In the genomic region with DNA sequence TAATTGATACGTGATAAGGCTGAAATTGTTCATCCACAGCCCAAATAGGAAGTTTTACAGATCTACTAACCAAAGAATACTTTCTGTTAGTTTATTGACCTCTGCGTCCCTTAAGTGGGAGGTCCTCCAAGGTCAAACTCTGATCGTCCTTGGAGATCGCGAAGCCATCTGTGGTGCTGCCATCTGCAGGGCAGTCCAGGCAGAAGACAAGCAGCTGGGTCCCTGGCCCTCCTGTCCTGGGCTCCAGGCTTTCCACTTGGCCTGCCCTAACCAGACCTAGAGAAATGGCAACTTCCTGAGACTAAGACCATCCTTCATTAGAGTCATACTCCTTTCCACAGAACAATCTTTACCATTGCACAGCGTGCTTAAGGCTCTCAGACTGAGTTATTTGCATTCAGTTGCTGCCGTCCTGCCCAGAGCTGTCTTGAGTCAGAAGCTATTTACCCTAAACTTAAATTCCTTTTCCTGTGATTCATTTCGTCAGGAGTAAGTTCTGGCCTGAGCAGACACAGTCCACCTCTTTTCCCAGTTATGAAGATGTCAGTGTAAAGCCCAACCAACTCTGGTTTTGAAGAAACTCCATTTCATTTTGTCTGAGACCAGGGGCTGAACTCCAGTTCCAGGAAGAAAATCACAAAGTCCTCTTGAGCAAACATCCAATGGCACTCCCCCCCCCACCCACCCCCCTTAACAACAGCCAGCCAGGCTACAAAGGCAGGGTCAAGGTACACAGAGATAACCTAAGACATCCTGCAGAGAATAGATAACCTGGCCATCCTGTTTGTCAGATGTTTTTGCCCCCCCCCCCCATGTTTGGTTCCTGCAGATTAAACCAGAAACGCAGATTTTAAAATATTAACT, we compare ENCODE assay signal across 7 mouse cellular contexts. TPM values are rescaled to one million over a fixed set of nuclear protein-coding genes. Genes with fewer than 3 reads are reported as not detected.
DNase-seq lines count a peak whose midpoint lies in the region; ATAC-seq and TF ChIP-seq lines count a peak whose summit lies in the region.

No protein-coding gene starts in this region.

- H3K27me3 ChIP-seq in heart, embryonic 15.5 days = no peaks in the 10 kb centered on the region
- no peaks in the 10 kb centered on the region for H3K27me3 ChIP-seq in CH12.LX (replicated peaks)
- no peaks in the 10 kb centered on the region for H3K27me3 ChIP-seq in liver, embryonic 11.5 days (replicated peaks; ENCODE audit: control insufficient read depth, insufficient read depth, low read length)
- H3K27me3 ChIP-seq in neural tube, embryonic 15.5 days (replicated peaks) = no peaks in the 10 kb centered on the region

- no peak overlapping the region for H3K4me3 ChIP-seq in heart, embryonic 15.5 days
- H3K4me3 ChIP-seq in CH12.LX (replicated peaks in 1 of 3; ENCODE audit: low read depth in 2 of 3, low read length in 2 of 3, poor library complexity in 1 of 3) = no peak overlapping the region
- no peak overlapping the region for H3K4me3 ChIP-seq in liver, embryonic 11.5 days (ENCODE audit: low read depth, low read length)
- no peak overlapping the region for H3K4me3 ChIP-seq in neural tube, embryonic 15.5 days (replicated peaks)

- in situ Hi-C loops in CH12.LX (cut with MboI; ENCODE audit: low pct_ligation_motif_present, low pct_unique_long_range_greater_than_20kb, low sequenced_read_pairs) = no loop called here

- peak overlapping the region; percentile 58 for H3K27ac ChIP-seq in heart, embryonic 15.5 days
- no peak overlapping the region for H3K27ac ChIP-seq in CH12.LX (ENCODE audit: insufficient read depth, low read depth)
- peak overlapping the region; percentile 74 for H3K27ac ChIP-seq in liver, embryonic 11.5 days (ENCODE audit: low read depth, low read length)
- no peak overlapping the region for H3K27ac ChIP-seq in neural tube, embryonic 15.5 days (replicated peaks)

- H3K36me3 ChIP-seq in heart, embryonic 15.5 days = no peaks in the 10 kb centered on the region
- H3K36me3 ChIP-seq in CH12.LX (replicated peaks in 1 of 2; ENCODE audit: control insufficient read depth in 1 of 2, insufficient read depth in 1 of 2, low read length in 1 of 2) = no peaks in the 10 kb centered on the region
- H3K36me3 ChIP-seq in liver, embryonic 11.5 days (ENCODE audit: control insufficient read depth, insufficient read depth, low read length) = no peaks in the 10 kb centered on the region
- H3K36me3 ChIP-seq in neural tube, embryonic 15.5 days = no peaks in the 10 kb centered on the region

- TF ChIP-seq CTCF in CH12.LX (conservative IDR thresholded peaks at IDR 0.05 in 1 of 2, IDR thresholded peaks at IDR 0.05 in 1 of 2; ENCODE audit: low read depth in 2 of 2, low read length in 2 of 2) = peak in 1 of 2 experiments; percentile 54; a peak in 2 of 4 replicates

- dilution Hi-C loops in CH12.LX (cut with MboI; ENCODE audit: extremely low pct_ligation_motif_present, extremely low pct_unique_long_range_greater_than_20kb, low sequenced_read_pairs) = no loop called here

- TF ChIP-seq EP300 in CH12.LX (IDR thresholded peaks at IDR 0.05; ENCODE audit: low read length) = no peak

- no peak overlapping the region for H3K4me2 ChIP-seq in heart, embryonic 15.5 days
- H3K4me2 ChIP-seq in CH12.LX (ENCODE audit: insufficient read depth, low read depth, poor library complexity, severe bottlenecking) = no peak overlapping the region
- no peak overlapping the region for H3K4me2 ChIP-seq in liver, embryonic 11.5 days
- no peak overlapping the region for H3K4me2 ChIP-seq in neural tube, embryonic 15.5 days

- WGBS in heart, embryonic 15.5 days = 60% methylated on average over 9 of the region's 9 CpGs
- WGBS in liver, embryonic 11.5 days = 54% methylated on average over 9 of the region's 9 CpGs
- 76% methylated on average over 9 of the region's 9 CpGs for WGBS in neural tube, embryonic 15.5 days

- DNase-seq in heart, postnatal 36 days = no peak
- DNase-seq in CH12.LX (ENCODE audit: extremely low read depth) (no peak), ZHBTc4 (ENCODE audit: low read depth, low spot score) (peak; percentile 54)
- no peak for DNase-seq in liver, embryonic 11.5 days (ENCODE audit: low spot score)
- no peak for DNase-seq in frontal cortex, postnatal 14 days (ENCODE audit: low spot score in 2 of 2)

- H3K9me3 ChIP-seq in heart, embryonic 15.5 days (replicated peaks) = no peaks in the 10 kb centered on the region
- H3K9me3 ChIP-seq in CH12.LX (replicated peaks; ENCODE audit: low read length) = peaks cover 3% of the 10 kb centered on the region
- no peaks in the 10 kb centered on the region for H3K9me3 ChIP-seq in liver, embryonic 11.5 days (ENCODE audit: control insufficient read depth, low read length)
- H3K9me3 ChIP-seq in neural tube, embryonic 15.5 days (replicated peaks) = no peaks in the 10 kb centered on the region

- H3K4me1 ChIP-seq in heart, embryonic 15.5 days (replicated peaks) = no peaks in the 10 kb centered on the region
- no peaks in the 10 kb centered on the region for H3K4me1 ChIP-seq in CH12.LX (ENCODE audit: control insufficient read depth in 1 of 2, insufficient read depth in 2 of 2)
- H3K4me1 ChIP-seq in liver, embryonic 11.5 days (replicated peaks; ENCODE audit: control insufficient read depth, insufficient read depth, low read length) = no peaks in the 10 kb centered on the region
- H3K4me1 ChIP-seq in neural tube, embryonic 15.5 days = no peaks in the 10 kb centered on the region

- no peak for TF ChIP-seq POLR2A in CH12.LX (IDR thresholded peaks at IDR 0.05; ENCODE audit: low read depth, low read length)

- no peaks in the 10 kb centered on the region for H3K79me2 ChIP-seq in CH12.LX (replicated peaks; ENCODE audit: control insufficient read depth, extremely low read depth, insufficient read depth, poor library complexity, severe bottlenecking)

- H3K9ac ChIP-seq in heart, embryonic 15.5 days = no peak overlapping the region
- no peak overlapping the region for H3K9ac ChIP-seq in CH12.LX (ENCODE audit: insufficient read depth, low read depth)
- H3K9ac ChIP-seq in liver, embryonic 11.5 days (ENCODE audit: low read depth, low read length) = no peak overlapping the region
- no peak overlapping the region for H3K9ac ChIP-seq in neural tube, embryonic 15.5 days (replicated peaks)

- TF ChIP-seq RAD21 in CH12.LX (IDR thresholded peaks at IDR 0.05; ENCODE audit: low read depth, low read length) = peak; percentile 15

- intact Hi-C loops in heart, postnatal 36 days (cut with DNase I) = no loop called here

- no peak for ATAC-seq in heart, embryonic 15.5 days (replicated peaks; ENCODE audit: insufficient number of reproducible peaks, insufficient read depth, low FRiP score, low read depth)
- peak; percentile 66 for ATAC-seq in liver, embryonic 11.5 days (replicated peaks; ENCODE audit: low FRiP score)
- ATAC-seq in neural tube, embryonic 15.5 days (ENCODE audit: low FRiP score) = no peak

TF ChIP-seq in CH12.LX, 34 proteins besides CTCF, POLR2A, EP300 and RAD21:
- TF ChIP-seq SMC3 (IDR thresholded peaks at IDR 0.05; ENCODE audit: low read depth, low read length) = peak; percentile 28; the same call in 1 of the 2 replicates
- no peak for TF ChIP-seq CHD2 (IDR thresholded peaks at IDR 0.05; ENCODE audit: low read length)

RNA-seq across cellular contexts. Expression of gene Txlnb, which starts 35.0 kb away (rescaled TPM):
- polyA plus RNA-seq in heart, embryonic 15.5 days (2015; fragmentation: Nextera tagmentation; extraction: Ambion mirVana) = 32.2 and 36.6 TPM in 2 replicates
- 100 to 1,000 TPM; 326 to 381 TPM for total RNA-seq in heart, postnatal 36 days (2021)
- total RNA-seq in CH12.LX (2012; rRNA removed) (2.6 and 4.9 TPM in 2 replicates), CH12.LX (2014; rRNA removed) (2.0 and 3.1 TPM in 2 replicates)
- polyA plus RNA-seq in CH12.LX (2012; ENCODE audit: insufficient read length, low read depth) = 5.1 and 5.2 TPM in 2 replicates
- 0.30 and 0.58 TPM in 2 replicates for polyA plus RNA-seq in liver, embryonic 11.5 days (2014; fragmentation: Nextera tagmentation; extraction: Ambion mirVana)
- polyA plus RNA-seq in neural tube, embryonic 15.5 days (2015; fragmentation: Nextera tagmentation; extraction: Ambion mirVana) = 0.84 and 1.5 TPM in 2 replicates

RNA-seq across cellular contexts. Expression of gene Cited2, which starts 38.0 kb away (rescaled TPM):
- 29.8 and 29.9 TPM in 2 replicates for polyA plus RNA-seq in heart, embryonic 15.5 days (2015; fragmentation: Nextera tagmentation; extraction: Ambion mirVana)
- total RNA-seq in heart, postnatal 36 days (2021) = 10 to 100 TPM; 53.2 to 62.9 TPM
- total RNA-seq in CH12.LX (2012; rRNA removed) = 25.3 and 28.6 TPM in 2 replicates
- total RNA-seq in CH12.LX (2014; rRNA removed) = 22.6 and 23.7 TPM in 2 replicates
- 119 and 149 TPM in 2 replicates for polyA plus RNA-seq in CH12.LX (2012; ENCODE audit: insufficient read length, low read depth)
- polyA plus RNA-seq in liver, embryonic 11.5 days (2014; fragmentation: Nextera tagmentation; extraction: Ambion mirVana) = 50.7 and 50.8 TPM in 2 replicates
- polyA plus RNA-seq in neural tube, embryonic 15.5 days (2015; fragmentation: Nextera tagmentation; extraction: Ambion mirVana) = 66.5 and 72.7 TPM in 2 replicates

Comparison
In these comparisons a context has a peak if more than half of its experiments do, and no peak if none do; other contexts are left out.
1. H3K27ac ChIP-seq: peak in heart, embryonic 15.5 days (single experiment) and liver, embryonic 11.5 days (single experiment); none in CH12.LX (single experiment) and neural tube, embryonic 15.5 days (single experiment).